Mouse (Mus musculus) inflammation-experienced regulatory T-cells, adult 6 months (primary cell): ENCODE data around the gene Gm42421. TPM values are rescaled to one million over a fixed set of nuclear protein-coding genes. Genes with fewer than 3 reads are reported as not detected.

ENCODE experiments used
- ATAC-seq: one replicate; pipeline ENCODE4 v1.8.0; 2017
- polyA plus RNA-seq, 3 experiments: library from polyadenylated mRNA; unstranded; fragments of 100-300 nt; shearing (Covaris generic); gene quantifications; one replicate each; pipeline ENCODE4 v1.2.1; 2017

Gene Gm42421
- polyA plus RNA-seq, 3 experiments from 2014 or later = 1.2 to 1.6 (median 1.4) TPM

DNA sequence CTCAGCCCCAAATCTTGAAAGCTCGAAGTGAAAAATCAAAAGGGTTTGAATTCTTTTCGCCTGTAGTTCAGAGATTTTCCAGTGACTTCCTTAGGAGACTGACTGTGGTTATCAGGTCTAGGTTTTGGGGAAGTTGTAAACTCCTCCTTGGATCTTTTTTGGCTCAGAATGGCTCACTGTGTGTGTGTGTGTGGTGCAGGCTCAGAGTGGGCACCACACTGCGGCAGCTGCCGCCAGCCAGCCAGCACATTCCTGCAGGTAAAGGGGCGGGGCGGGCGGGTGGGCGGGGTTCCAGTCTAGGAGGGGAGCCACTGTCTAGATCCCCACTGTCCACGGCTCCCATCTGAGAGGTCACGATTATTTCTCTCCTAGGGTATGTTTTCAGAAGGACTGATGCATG is 13.6 kb downstream of the Gm42421 start:
- no peak for ATAC-seq

- ATAC-seq = no peak
Observed at GRCm38 (mm10) chr5:143943231-143944125, 15.5 kb downstream of the Gm42421 start.

DNA sequence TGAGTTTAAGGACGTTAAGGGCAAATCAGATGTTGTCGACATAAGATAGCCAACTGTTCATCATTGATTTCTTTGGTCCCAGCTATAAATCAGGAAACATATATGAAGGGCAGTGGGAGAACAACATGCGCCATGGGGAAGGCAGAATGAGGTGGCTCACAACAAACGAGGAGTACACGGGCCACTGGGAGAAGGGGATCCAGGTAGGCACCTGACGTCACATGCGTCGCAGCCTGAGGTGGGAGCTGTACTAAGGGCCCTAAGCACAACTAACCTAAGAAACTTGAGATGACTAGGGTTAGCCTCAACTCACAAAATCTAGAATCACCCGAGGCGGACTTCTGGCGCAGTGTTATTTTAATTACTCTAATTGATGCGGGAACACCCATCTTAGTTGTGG is 20.4 kb downstream of the Gm42421 start:
- no peak for ATAC-seq

- no peak for ATAC-seq
Observed at GRCm38 (mm10) chr5:143950016-143950415, 22.0 kb downstream of the Gm42421 start.

GRCm38 (mm10) chr5:143957101-143957500 is 29.1 kb downstream of the Gm42421 start:
- no peak for ATAC-seq

- ATAC-seq = no peak
Observed at GRCm38 (mm10) chr5:143959551-143959950, 31.6 kb downstream of the Gm42421 start.

DNA sequence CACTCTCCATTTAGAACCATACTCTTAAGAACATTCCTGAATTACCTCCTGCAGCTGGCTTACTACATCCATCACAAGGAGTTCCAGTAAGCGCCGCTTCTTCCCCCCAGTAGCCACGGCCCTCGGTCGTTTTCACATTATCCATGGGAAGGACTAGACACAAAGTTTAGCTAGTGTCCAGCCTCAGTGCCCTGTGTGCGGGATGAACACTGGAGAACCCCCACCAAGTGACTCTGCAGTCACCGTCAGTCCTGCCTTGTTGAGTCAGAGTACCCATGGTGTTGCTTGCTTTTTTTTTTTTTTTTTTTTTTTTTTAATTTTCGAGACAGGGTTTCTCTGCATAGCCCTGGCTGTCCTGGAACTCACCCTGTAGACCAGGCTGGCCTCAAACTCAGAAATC is 33.2 kb downstream of the Gm42421 start:
- ATAC-seq = no peak

DNA sequence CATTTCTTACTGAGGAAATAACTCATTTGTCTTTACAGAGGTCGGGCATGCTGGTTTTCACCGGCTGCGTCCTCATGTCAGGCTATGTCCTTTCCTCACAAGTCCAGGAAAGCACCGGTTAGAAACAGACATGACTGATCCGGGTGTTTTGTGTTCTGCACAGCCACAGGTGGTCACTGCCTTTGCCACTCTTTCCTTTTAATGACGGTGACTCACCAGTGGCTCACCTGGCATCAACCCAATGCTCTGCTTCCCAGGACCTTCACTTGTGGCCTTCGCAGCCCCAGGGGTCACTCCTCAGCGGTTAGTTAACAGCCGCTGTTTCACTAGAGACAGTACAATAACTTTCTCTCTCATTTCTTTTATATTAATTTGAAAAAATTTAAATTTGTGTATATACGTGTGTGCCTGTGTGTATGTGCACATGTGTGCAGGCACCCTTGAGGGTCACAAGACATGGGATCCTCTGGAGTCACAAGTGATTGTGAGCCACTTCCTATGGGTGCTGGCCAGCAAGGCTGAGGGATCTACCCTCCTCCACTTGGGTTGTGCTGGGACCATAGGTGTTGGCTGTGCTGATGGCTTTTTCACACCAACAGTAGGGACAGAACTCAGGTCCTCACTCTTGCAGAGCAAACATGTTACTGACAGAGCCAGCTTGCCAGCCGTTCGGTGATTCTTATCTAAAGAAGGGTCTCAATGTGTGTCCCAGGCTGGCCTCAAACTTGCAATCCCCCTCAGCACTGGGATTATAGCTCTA is 37.8 kb downstream of the Gm42421 start:
- ATAC-seq = no peak

DNA sequence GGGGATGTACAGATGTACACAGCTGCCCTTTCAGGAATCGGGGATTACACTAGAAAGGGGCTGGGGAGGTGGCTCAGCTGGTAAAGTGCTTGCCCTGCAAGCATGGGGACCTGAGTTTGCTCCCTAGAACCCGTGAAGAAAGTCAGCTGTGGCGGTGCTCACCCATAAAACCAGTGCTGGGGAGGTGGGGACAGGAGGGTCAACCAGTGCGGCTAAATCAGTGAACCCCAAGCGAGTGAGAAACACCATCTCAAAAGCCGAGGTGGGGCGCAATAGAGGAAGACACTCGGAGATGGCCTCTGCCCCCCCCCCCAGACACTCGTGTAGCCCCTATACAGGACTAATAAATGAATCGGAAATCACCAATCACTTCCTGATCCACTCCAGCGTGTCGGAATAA is 38.7 kb downstream of the Gm42421 start:
- ATAC-seq = no peak

DNA sequence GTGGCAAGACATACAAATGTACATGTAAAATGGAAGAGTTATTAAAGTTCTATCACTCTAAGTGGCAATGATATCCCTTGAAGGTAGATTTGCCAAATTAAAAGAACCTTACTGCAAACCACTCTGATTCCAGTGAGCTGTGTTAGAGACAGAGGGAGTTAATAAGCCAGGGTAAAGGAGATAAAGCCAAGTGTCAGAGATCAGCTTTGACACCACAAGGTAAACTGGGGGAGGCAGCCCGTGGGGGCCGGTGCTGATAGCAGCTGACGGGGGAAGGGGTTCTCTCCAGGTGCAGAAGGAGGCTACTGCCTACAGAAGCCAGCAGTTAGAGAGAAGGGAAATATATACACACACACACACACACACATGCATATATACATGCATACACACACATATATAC is 44.7 kb downstream of the Gm42421 start:
- ATAC-seq = no peak

- peak; percentile 35 for ATAC-seq
Observed at GRCm38 (mm10) chr5:143974931-143975630, 47.1 kb downstream of the Gm42421 start.

DNA sequence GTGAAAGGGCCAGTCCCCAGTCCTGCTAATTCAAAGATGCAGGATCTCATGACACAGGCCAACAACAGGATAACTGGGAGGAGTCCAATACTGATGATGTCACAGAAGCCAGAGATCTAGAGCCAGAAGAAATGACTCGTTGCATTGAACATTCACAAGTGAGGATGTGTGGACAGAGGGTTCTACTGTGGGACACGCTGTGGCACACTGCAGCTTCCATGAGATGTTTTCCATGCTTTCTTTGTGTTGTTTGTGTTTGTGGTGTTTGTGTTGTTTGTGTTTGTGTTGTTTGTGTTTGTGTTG is 47.6 kb downstream of the Gm42421 start:
- peak; percentile 56 for ATAC-seq

GRCm38 (mm10) chr5:143976232-143976631 is 48.3 kb downstream of the Gm42421 start:
- no peak for ATAC-seq

GRCm38 (mm10) chr5:143976726-143977431 is 48.9 kb downstream of the Gm42421 start:
- ATAC-seq = no peak

DNA sequence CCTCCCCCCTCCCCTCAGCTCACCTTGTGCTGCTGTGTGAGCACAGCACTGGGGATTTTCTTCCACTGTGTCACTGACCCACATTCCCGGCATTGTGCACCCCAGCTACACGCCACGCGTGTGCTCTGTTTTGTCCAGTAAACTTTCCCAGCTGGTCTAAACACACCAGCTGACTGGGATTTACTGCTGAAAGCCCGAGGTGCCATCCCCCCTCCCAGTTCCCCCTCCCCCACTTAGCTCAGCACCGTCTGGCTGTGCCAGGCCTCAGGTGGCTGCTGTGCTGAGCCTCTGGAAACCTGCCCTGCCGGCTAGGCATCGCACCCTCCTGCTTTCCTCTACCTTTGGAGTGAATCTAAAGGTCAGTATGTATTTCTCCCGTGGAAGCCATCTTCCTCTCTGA is 52.9 kb downstream of the Gm42421 start:
- ATAC-seq = no peak

- no peak for ATAC-seq
Observed at GRCm38 (mm10) chr5:143982361-143982760, 54.4 kb downstream of the Gm42421 start.

- no peak for ATAC-seq
Observed at GRCm38 (mm10) chr5:143985381-143985780, 57.4 kb downstream of the Gm42421 start.

Other genes starting within 250 kb of the Gm42421 start
- gene Usp42, start 195.9 kb upstream of the Gm42421 start, polyA plus RNA-seq = 10 to 100 TPM in 2 of 3 experiments, 1 to 10 TPM in 1; 9.6 to 12.8 (median 11.9) TPM
- gene Eif2ak1, start 110.4 kb upstream of the Gm42421 start, polyA plus RNA-seq = 10 to 100 TPM; 19.9 to 24.6 (median 23.2) TPM
- 1 to 10 TPM in 2 of 3 experiments, under 1 TPM in 1; 0.55 to 2.3 (median 1.2) TPM for gene Ankrd61, start 30.5 kb upstream of the Gm42421 start, polyA plus RNA-seq
- gene Aimp2, start 18.3 kb upstream of the Gm42421 start, polyA plus RNA-seq = 10 to 100 TPM; 43.2 to 50.1 (median 47.5) TPM
- 10 to 100 TPM; 44.7 to 48.9 (median 46.9) TPM for gene Pms2, start 18.2 kb upstream of the Gm42421 start, polyA plus RNA-seq
- under 1 TPM in 2 of 3 experiments, not detected in 1; 0.87 to 0.97 TPM for gene Rsph10b, start 4.9 kb downstream of the Gm42421 start, polyA plus RNA-seq
- gene Ccz1, start 86.7 kb downstream of the Gm42421 start, polyA plus RNA-seq = 10 to 100 TPM; 30.1 to 45.3 (median 40.4) TPM
- gene Ocm, start 98.5 kb downstream of the Gm42421 start, polyA plus RNA-seq = not detected
- gene Lmtk2, start 172.3 kb downstream of the Gm42421 start, polyA plus RNA-seq = 1 to 10 TPM; 3.3 to 3.9 (median 3.6) TPM